Mouse (Mus musculus): Measurements from ENCODE around the gene Ptch2. TPM values are rescaled to one million over a fixed set of nuclear protein-coding genes. Genes with fewer than 3 reads are reported as not detected.

The Ptch2 gene
- polyA plus RNA-seq (2014; fragmentation: Nextera tagmentation; extraction: Ambion mirVana) = 5.8 and 6.4 TPM in 2 replicates

DNA sequence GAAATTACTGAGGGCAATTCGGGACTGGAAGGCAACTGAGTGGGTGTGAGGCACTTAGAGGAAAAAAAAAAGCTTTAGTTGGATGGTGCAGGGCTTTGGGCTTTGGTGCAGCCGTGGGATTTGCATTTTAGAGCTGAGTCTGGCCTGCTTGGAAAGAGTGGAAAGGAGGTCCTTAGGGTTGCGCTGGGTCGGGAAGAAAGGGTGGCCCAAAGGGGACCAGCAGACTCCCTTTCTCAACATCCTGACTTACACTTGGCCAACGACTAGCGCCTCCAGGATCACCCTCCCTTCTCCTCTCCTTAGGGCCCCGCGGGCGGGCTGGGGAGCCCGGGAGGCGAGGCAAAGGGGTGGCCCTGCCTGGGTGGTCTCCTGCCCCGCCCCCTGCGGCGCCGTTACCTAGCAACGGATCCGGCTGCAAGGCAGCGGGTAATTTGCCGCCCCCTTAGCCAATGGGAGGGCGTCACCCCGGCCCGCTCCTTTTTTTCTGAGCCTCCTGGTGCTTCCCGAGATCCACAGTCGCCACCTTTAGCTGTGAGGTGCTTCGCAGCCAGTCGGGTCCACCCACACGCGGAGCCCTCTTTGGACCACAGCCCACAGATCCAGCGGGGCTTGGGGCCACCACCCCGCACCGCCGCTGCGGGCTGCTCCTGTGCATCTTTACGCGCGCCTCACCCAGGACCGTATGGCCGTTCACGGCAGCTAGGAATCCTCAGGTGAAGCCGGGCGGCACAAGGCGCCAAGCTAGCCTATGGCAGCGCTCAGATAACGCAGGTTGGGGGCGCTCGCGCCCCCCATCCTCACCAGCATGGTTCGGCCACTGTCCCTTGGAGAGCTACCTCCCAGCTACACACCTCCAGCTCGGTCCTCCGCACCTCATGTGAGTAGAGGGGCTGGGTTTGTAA, at the start of gene Ptch2:
Gene Ptch2, plus strand, starts transcription at position 525 of the 902 bp plus-strand sequence.
- Histone ChIP-seq H3K27ac (ENCODE audit: low read depth, low read length) (peak within 1 kb of the TSS; percentile 55; the same call in 1 of the 2 replicates), H3K9ac (ENCODE audit: low read length) (peak within 1 kb of the TSS; percentile 60), H3K9me3 (ENCODE audit: control insufficient read depth, low read length) (no peaks in the 10 kb centered on the region), H3K27me3 (ENCODE audit: control insufficient read depth, insufficient read depth, low read length) (peaks cover 14% of the 10 kb centered on the region; the same call in 1 of the 2 replicates), H3K4me3 (ENCODE audit: low read depth, low read length) (peak within 1 kb of the TSS; percentile 52), H3K36me3 (ENCODE audit: control insufficient read depth, insufficient read depth, low read length) (no peaks in the 10 kb centered on the region), H3K4me2 (ENCODE audit: low read depth, low read length, severe bottlenecking) (peak within 1 kb of the TSS; percentile 96), H3K4me1 (replicated peaks; ENCODE audit: control insufficient read depth, insufficient read depth, low read length) (peaks cover 9% of the 10 kb centered on the region)
- WGBS = under 1% methylated on average over 47 of the region's 50 CpGs
- peak; percentile 93 for DNase-seq (ENCODE audit: low spot score)
- peak; percentile 85 for ATAC-seq (replicated peaks; ENCODE audit: low FRiP score)

DNA sequence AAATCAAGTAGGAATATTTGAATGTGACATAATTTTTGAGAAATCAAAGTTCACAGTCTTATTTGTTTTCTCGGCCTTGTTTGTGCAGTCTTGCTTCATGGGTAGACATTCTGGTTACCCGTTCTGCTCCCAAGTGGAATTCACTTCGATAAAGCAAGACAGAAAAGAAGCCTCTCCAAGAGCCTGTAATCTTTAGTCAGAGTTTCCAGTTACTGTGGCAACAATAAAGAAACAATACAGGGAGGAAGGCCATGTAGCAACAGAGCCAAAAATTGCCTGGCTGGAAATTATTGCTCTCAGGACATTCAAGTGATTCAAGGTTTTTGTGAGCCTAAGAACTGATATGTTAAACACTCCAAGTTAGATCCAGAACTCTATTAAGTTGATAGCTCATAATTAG, 47.0 kb upstream of the Ptch2 start:
- Histone ChIP-seq H3K4me3 (ENCODE audit: low read depth, low read length) (no peak overlapping the region), H3K27ac (ENCODE audit: low read depth, low read length) (no peak overlapping the region), H3K9ac (ENCODE audit: low read length) (no peak overlapping the region), H3K4me1 (replicated peaks; ENCODE audit: control insufficient read depth, insufficient read depth, low read length) (no peaks in the 10 kb centered on the region), H3K27me3 (ENCODE audit: control insufficient read depth, insufficient read depth, low read length) (no peaks in the 10 kb centered on the region), H3K36me3 (ENCODE audit: control insufficient read depth, insufficient read depth, low read length) (no peaks in the 10 kb centered on the region), H3K4me2 (ENCODE audit: low read depth, low read length, severe bottlenecking) (no peak overlapping the region), H3K9me3 (ENCODE audit: control insufficient read depth, low read length) (no peaks in the 10 kb centered on the region)
- no peak for ATAC-seq (replicated peaks; ENCODE audit: low FRiP score)
- 90% methylated on average over 3 of the region's 3 CpGs for WGBS
- DNase-seq (ENCODE audit: low spot score) = no peak

DNA sequence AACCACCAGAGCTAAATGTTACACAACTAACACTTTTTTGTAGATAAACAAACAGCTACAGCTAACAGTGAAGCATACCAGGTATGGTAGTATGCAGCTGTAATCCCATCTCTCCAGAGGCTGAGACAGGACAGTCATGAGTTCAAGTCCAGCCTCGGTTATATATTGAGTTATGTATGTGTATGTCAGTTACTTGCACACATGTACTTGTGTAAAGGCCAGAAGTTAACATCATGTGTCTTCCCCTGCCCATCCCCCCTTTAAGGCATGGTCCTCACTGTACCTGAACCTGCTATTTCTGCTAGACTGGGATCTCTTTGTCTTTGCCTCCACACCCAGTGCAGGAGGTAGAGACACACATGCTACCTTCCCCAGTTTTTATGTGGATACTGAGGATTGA, 46.4 kb upstream of the Ptch2 start:
- Histone ChIP-seq H3K9ac (ENCODE audit: low read length) (no peak overlapping the region), H3K4me2 (ENCODE audit: low read depth, low read length, severe bottlenecking) (no peak overlapping the region), H3K36me3 (ENCODE audit: control insufficient read depth, insufficient read depth, low read length) (no peaks in the 10 kb centered on the region), H3K4me3 (ENCODE audit: low read depth, low read length) (no peak overlapping the region), H3K27me3 (ENCODE audit: control insufficient read depth, insufficient read depth, low read length) (no peaks in the 10 kb centered on the region), H3K9me3 (ENCODE audit: control insufficient read depth, low read length) (no peaks in the 10 kb centered on the region), H3K4me1 (replicated peaks; ENCODE audit: control insufficient read depth, insufficient read depth, low read length) (no peaks in the 10 kb centered on the region), H3K27ac (ENCODE audit: low read depth, low read length) (no peak overlapping the region)
- DNase-seq (ENCODE audit: low spot score) = no peak
- 93% methylated on average over 1 of the region's 1 CpGs for WGBS
- no peak for ATAC-seq (replicated peaks; ENCODE audit: low FRiP score)

DNA sequence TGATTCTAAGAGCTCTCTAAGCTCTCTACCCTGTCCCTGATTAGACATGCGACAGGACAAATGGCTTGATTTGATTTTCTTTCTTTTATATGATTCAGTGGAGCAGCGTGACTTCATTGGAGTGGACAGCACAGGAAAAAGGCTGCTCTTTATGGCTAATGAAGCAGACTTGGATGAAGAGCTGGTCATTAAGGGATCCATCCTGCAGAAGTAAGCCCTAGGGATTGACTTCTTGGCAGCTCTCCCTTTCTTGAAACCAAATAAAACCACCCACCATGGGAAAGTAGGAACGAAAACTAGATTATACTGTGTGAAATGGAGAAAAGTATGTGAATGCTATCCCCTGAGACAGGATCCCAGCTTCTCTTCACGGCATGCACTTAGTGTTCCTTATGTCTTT, 43.2 kb upstream of the Ptch2 start:
- 84% methylated on average over 4 of the region's 4 CpGs for WGBS
- Histone ChIP-seq H3K9me3 (ENCODE audit: control insufficient read depth, low read length) (no peaks in the 10 kb centered on the region), H3K4me1 (replicated peaks; ENCODE audit: control insufficient read depth, insufficient read depth, low read length) (no peaks in the 10 kb centered on the region), H3K4me3 (ENCODE audit: low read depth, low read length) (no peak overlapping the region), H3K4me2 (ENCODE audit: low read depth, low read length, severe bottlenecking) (no peak overlapping the region), H3K9ac (ENCODE audit: low read length) (no peak overlapping the region), H3K36me3 (ENCODE audit: control insufficient read depth, insufficient read depth, low read length) (no peaks in the 10 kb centered on the region), H3K27me3 (ENCODE audit: control insufficient read depth, insufficient read depth, low read length) (no peaks in the 10 kb centered on the region), H3K27ac (ENCODE audit: low read depth, low read length) (no peak overlapping the region)
- ATAC-seq (replicated peaks; ENCODE audit: low FRiP score) = no peak
- DNase-seq (ENCODE audit: low spot score) = no peak

DNA sequence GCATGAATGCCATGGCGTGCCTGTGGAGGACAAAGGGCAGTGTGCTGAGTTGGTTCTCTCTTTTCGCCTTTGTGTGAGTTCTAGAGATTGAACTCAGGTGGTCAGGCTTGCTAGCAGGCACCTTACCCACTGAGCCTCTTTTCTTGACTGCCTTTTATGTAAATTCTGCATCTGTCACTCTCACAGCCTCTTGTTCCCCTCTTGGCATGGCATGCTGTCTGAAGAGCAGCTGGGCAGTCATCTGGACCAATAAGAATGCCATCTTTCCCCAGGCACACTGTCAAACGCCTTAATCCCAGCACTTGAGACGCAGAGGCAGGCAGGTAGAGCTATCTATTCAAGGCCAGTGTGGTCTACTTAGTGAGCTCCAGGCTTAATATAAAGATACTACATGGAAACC, 41.9 kb upstream of the Ptch2 start:
- H3K27ac ChIP-seq (ENCODE audit: low read depth, low read length) = no peak overlapping the region

DNA sequence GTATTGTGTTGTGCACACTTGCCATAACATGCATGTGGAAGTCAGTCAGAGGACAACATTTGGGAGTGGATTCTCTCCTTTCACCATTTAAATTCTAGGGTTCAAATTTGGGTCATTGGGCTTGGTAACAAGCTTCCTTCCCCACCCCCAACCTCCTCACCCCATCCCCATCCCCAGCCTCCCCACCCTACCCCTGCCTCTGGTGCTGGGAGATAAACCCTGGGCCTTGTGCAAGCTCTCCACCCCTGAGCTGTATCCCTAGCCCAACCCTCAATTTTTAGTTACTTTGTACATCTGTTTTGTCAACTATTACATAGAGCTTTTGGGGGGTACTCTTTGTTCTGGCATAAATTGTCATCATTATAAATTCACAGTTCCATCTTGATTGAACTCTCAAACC, 39.8 kb upstream of the Ptch2 start:
- H3K9me3 ChIP-seq (ENCODE audit: control insufficient read depth, low read length) = no peaks in the 10 kb centered on the region
- H3K4me2 ChIP-seq (ENCODE audit: low read depth, low read length, severe bottlenecking) = no peak overlapping the region
- H3K36me3 ChIP-seq (ENCODE audit: control insufficient read depth, insufficient read depth, low read length) = no peaks in the 10 kb centered on the region
- H3K27ac ChIP-seq (ENCODE audit: low read depth, low read length) = peak overlapping the region; percentile 37; the same call in 1 of the 2 replicates
- no peaks in the 10 kb centered on the region for H3K4me1 ChIP-seq (replicated peaks; ENCODE audit: control insufficient read depth, insufficient read depth, low read length)
- ATAC-seq (replicated peaks; ENCODE audit: low FRiP score) (no peak), DNase-seq (ENCODE audit: low spot score) (no peak)
- no peaks in the 10 kb centered on the region for H3K27me3 ChIP-seq (ENCODE audit: control insufficient read depth, insufficient read depth, low read length)
- H3K4me3 ChIP-seq (ENCODE audit: low read depth, low read length) = no peak overlapping the region
- H3K9ac ChIP-seq (ENCODE audit: low read length) = no peak overlapping the region

More for the DNA sequence above, 41.9 kb upstream of the Ptch2 start:
- no peak overlapping the region for H3K4me2 ChIP-seq (ENCODE audit: low read depth, low read length, severe bottlenecking)
- H3K4me3 ChIP-seq (ENCODE audit: low read depth, low read length) = no peak overlapping the region
- H3K9me3 ChIP-seq (ENCODE audit: control insufficient read depth, low read length) = no peaks in the 10 kb centered on the region
- ATAC-seq (replicated peaks; ENCODE audit: low FRiP score) = no peak
- no peak overlapping the region for H3K9ac ChIP-seq (ENCODE audit: low read length)
- WGBS = 84% methylated on average over 4 of the region's 4 CpGs
- no peak for DNase-seq (ENCODE audit: low spot score)
- no peaks in the 10 kb centered on the region for H3K4me1 ChIP-seq (replicated peaks; ENCODE audit: control insufficient read depth, insufficient read depth, low read length)
- H3K36me3 ChIP-seq (ENCODE audit: control insufficient read depth, insufficient read depth, low read length) = no peaks in the 10 kb centered on the region
- H3K27me3 ChIP-seq (ENCODE audit: control insufficient read depth, insufficient read depth, low read length) = no peaks in the 10 kb centered on the region

DNA sequence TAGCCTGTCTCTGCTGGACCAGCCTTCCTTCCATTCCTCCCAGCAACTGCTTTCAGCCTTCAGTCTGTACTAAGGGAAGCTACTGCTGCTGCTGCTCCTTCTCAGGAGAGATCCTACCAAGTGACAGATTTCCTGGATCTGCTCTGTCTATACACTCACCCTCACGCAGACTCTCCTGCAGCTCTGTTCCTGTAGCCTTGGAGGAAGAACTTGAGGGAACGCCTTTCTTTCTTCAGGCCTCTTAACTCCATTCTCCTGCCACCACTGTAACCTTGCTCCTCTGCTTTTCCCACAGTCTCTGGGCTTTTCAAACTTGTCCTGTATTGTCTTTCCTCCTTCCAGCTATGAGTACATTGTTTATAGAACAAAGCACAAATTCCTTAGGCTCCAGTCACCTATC, 39.4 kb upstream of the Ptch2 start:
- DNase-seq (ENCODE audit: low spot score) = no peak
- Histone ChIP-seq H3K27me3 (ENCODE audit: control insufficient read depth, insufficient read depth, low read length) (no peaks in the 10 kb centered on the region), H3K27ac (ENCODE audit: low read depth, low read length) (peak overlapping the region; percentile 37; the same call in 1 of the 2 replicates), H3K36me3 (ENCODE audit: control insufficient read depth, insufficient read depth, low read length) (no peaks in the 10 kb centered on the region), H3K4me1 (replicated peaks; ENCODE audit: control insufficient read depth, insufficient read depth, low read length) (no peaks in the 10 kb centered on the region), H3K4me3 (ENCODE audit: low read depth, low read length) (no peak overlapping the region), H3K4me2 (ENCODE audit: low read depth, low read length, severe bottlenecking) (no peak overlapping the region), H3K9me3 (ENCODE audit: control insufficient read depth, low read length) (no peaks in the 10 kb centered on the region), H3K9ac (ENCODE audit: low read length) (no peak overlapping the region)
- 81% methylated on average over 2 of the region's 2 CpGs for WGBS
- ATAC-seq (replicated peaks; ENCODE audit: low FRiP score) = no peak

DNA sequence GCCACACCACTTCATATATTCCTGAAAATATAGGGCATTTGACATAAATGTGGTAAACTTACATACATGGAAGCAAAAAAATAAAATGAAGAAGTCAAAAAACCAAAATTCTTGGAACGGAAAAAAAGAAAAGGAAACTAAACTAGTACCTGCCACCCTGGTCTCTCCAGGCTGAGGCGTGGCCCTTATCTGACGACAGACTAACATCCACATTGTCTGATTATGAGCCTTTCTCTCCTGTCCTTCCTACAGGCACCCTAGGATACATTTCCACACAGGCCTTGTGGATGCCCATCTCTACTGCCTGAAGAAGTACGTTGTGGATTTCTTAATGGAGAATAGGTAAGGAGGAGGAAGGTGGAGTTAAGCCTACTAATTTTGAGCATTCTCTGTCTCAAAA, 37.4 kb upstream of the Ptch2 start:
- H3K36me3 ChIP-seq (ENCODE audit: control insufficient read depth, insufficient read depth, low read length) = no peaks in the 10 kb centered on the region
- ATAC-seq (replicated peaks; ENCODE audit: low FRiP score) (no peak), DNase-seq (ENCODE audit: low spot score) (no peak)
- no peaks in the 10 kb centered on the region for H3K9me3 ChIP-seq (ENCODE audit: control insufficient read depth, low read length)
- no peaks in the 10 kb centered on the region for H3K27me3 ChIP-seq (ENCODE audit: control insufficient read depth, insufficient read depth, low read length)
- H3K9ac ChIP-seq (ENCODE audit: low read length) = no peak overlapping the region
- H3K4me3 ChIP-seq (ENCODE audit: low read depth, low read length) = no peak overlapping the region
- no peak overlapping the region for H3K4me2 ChIP-seq (ENCODE audit: low read depth, low read length, severe bottlenecking)
- 89% methylated on average over 4 of the region's 4 CpGs for WGBS
- peaks cover 2% of the 10 kb centered on the region; the same call in 1 of the 2 replicates for H3K4me1 ChIP-seq (replicated peaks; ENCODE audit: control insufficient read depth, insufficient read depth, low read length)
- H3K27ac ChIP-seq (ENCODE audit: low read depth, low read length) = no peak overlapping the region

Measured in forebrain, embryonic 11.5 days (tissue).